Mouse (Mus musculus): ENCODE measurements around the gene Tead1.

- TF ChIP-seq CTCF (IDR thresholded peaks at IDR 0.05; ENCODE audit: borderline replicate concordance, control insufficient read depth, extremely low read depth, insufficient read depth, low read length, poor library complexity) = no peak
- TF ChIP-seq POLR2A (IDR thresholded peaks at IDR 0.05; ENCODE audit: control insufficient read depth, extremely low read depth, insufficient read depth, low read length, poor library complexity) = no peak
Measured at GRCm38 (mm10) chr7:112918279-112918991, 239.3 kb downstream of the Tead1 start.
